Mouse (Mus musculus): ENCODE measurements around the gene Mapk9.

Gene Mapk9

DNA sequence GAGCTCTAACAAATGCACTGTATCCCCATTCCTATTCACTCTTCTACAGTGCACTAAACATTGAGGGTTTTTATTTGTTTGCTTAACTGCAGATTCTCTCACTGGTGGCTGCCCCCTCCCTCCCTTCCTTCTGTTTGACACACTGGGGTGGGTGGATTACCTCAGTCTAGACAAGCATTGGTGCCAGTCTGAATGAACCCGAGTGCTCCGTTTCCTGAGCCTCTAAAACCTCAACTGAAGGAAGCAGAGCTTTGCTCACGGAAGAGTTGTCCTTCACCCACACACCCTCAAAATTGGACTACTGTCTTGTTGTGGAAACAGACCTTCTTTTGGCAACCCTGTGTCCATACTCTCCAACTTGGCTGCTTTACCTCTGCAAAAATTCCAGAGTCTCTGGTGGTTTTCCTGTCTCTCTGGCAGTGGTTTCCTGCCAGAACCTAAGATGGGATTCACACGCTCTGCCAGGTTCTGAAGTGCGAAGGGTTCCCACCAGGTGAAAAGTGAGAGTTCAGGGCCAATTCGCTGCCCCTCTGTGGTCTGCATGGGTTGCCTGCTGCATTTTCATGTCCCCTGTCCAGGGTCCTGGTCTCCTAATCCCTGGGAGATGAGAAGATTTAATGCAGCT is 49.5 kb downstream of the Mapk9 start:
- DNase-seq (ENCODE audit: low spot score): no peak

DNA sequence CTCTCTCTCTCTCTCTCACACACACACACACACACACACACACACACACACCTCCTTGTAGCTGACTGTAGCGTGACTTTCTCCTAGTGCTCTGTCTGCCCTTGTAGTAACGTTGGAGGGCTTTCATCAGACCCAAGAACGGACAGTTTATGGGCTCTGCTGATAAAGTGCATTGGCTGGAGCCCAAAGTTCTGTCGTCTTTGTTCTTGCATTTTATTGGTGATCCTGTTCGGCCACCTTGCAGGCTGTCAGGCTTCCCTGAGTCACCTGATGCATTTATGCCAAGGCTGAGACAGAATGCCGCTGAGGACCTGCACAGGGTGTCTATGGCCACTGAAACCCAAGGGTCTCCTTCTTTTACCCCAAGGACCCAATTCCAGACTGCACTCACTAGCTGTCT is 53.5 kb downstream of the Mapk9 start:
- DNase-seq (ENCODE audit: low spot score): peak; percentile 33

DNA sequence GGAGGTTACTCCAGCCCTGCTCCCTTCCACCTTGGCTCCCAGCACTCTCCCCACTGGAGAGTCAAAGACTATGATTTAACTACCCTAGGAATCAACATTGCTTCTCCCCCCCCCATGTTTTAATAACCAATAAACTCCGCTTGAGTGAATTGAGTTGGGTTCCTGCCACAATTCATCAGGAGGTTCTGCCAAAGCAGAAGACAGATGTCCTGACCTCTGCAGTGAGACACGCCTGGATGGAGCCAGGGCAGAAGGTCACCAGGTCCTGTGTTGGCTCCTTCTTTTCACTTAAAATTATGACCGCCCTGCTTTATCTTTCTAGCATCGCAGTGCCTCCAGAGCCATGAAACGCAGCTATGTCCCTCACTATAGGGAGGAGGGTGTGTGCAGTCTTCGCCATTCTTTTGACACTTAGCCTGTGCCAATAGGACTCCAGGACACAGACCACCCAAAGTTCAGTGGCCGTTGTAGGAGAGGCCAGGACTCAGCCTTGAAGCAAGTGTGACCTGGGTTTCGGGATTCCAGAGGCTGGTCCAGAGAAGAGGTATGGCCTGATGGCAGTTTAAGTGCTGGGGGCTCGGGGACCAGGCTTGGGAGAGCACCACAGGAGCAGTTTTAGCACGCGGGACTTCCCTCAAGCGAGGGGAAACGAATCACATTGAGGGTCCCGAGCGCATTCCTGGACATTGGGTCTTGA is 54.6 kb downstream of the Mapk9 start:
- DNase-seq (ENCODE audit: low spot score): no peak

- peak; percentile 62 for DNase-seq (ENCODE audit: low spot score)
Measured at GRCm38 (mm10) chr11:49901659-49902458, 55.3 kb downstream of the Mapk9 start, which contains the start of gene Rasgef1c. Gene Rasgef1c (plus strand): TSS chr11:49901835.

DNA sequence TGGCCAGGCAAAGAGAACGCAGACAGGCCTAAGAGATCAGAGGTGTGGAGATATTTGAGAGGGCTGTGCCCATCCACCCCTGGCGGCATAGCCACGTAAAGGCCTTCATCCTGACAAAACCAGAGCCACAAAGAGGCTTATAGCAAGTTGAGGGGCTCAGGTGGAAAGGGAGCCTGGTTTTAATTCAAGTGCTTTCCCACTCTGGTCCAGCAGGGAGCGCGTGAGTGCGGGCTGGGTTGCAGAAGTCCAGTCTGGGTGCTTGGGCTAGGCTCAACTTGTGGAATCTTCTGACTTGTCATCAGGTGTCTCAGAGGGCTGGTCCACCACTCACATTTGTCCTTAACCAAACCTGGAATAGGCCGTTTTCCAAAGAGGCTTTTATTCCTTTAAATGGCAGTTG is 56.8 kb downstream of the Mapk9 start:
- DNase-seq (ENCODE audit: low spot score): peak; percentile 69

- no peak for DNase-seq (ENCODE audit: low spot score)
Measured at GRCm38 (mm10) chr11:49918521-49919180, 72.1 kb downstream of the Mapk9 start.

DNA sequence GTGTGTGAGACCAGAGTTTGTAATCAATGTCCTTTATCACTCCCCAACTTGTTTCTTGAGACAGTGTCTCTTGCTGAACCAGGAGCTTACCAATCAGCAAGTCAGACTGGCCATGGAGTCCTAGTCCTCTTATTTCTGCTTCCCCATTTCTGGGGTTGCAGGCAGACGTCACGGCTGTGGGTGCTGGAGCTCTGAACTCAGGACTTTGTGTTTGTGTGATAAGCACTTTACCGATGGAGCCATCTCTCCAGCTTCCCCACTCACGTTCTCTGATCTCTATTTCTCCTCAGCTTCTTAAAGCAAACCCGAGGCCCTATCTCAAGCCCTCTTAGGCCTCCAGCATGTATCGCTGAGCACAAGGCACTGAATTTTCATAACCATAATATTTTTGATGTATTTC is 72.8 kb downstream of the Mapk9 start:
- DNase-seq (ENCODE audit: low spot score): no peak

GRCm38 (mm10) chr11:49923539-49923938 is 77.0 kb downstream of the Mapk9 start:
- no peak for DNase-seq (ENCODE audit: low spot score)

GRCm38 (mm10) chr11:49926183-49926582 is 79.6 kb downstream of the Mapk9 start:
- no peak for DNase-seq (ENCODE audit: low spot score)

DNA sequence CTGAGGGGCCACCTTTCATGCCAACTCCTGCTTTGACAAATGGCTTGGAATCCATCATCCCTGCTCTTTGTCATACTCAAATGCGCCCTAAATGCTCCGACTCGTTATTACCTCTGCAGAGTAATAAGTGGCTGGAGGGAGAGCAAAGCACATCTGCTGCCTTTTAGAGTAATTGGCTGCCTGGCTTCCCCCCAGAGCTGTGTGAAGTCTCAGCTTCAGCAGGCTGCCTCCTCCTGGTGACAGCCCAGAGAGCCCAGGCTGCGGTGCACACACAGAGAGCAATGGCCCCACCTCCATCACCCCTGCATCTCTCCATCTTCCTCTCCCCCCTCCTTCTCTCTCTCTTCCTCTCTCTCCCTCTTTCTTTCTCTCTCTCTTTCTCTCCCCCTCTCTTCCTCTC is 80.6 kb downstream of the Mapk9 start:
- DNase-seq (ENCODE audit: low spot score): no peak

DNA sequence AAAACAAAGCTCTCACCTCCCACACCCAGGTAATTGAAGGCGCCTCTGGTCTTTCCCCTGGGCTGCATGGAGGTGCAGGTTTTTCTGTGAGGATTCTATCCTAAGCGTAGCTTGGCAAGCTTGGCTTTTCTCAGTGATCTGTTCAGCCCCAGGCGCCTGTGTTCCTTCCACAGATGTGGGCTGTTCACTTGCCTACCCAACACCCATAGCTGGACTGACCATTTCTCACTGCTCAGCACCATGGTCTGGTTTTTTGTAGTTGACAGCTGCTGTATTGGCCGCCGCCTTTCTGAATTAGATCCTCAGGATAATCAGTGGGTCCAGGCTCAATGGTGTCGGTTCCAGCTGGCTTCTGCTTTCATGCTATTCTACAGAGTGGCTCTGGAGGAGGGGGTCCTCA is 81.1 kb downstream of the Mapk9 start:
- DNase-seq (ENCODE audit: low spot score): no peak

DNA sequence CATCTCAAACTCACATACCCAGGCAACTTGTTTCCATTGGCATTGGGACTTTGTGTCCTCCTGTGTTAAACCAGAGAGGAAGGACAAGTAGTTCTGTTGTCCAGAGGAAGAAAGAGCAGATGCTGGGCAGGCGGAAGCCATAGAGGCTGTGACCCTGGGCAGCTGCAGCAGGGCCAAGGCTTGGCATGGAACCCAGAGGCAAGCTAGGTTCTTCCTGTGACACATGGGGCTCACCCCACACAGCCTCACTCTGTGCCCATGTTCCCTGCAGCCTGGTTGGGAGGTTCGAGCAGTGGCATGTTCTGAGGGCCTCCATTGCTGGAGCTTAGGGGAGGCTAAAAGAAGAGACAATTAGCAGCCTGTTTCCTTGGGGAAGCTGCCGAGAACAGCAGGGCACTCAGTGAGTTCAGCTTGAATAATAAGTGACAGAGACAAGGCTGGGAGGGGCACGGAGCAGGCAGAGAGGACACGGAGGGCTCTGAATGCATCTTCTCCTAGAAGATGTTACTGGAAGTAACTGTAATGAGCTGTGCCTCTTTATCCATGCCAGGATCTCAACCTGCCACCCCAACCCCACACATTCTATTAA is 84.6 kb downstream of the Mapk9 start:
- DNase-seq (ENCODE audit: low spot score): no peak

GRCm38 (mm10) chr11:49931853-49932252 is 85.3 kb downstream of the Mapk9 start:
- DNase-seq (ENCODE audit: low spot score): no peak

- DNase-seq (ENCODE audit: low spot score): no peak
Measured at GRCm38 (mm10) chr11:49933811-49934210, 87.3 kb downstream of the Mapk9 start.

DNA sequence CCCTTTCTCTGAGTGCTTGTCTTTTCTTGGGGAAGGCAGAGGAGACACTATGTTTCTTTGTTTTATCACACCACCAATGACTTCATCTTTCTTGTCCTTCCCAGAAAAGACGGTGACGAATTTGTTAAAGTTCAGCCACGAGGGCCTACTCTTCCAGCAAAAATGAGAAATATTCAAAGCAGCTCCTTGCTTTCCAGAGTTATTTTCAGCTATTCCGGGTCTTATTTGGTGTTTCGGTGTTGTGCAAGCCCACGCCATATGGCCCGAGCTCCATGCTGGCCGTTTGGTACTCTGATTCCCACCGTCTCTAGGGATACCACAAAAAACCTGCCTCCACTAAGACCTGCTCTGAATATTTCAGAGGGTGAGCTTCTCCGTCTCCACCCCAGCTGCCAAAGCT is 87.8 kb downstream of the Mapk9 start:
- no peak for DNase-seq (ENCODE audit: low spot score)
